In the genomic region with DNA sequence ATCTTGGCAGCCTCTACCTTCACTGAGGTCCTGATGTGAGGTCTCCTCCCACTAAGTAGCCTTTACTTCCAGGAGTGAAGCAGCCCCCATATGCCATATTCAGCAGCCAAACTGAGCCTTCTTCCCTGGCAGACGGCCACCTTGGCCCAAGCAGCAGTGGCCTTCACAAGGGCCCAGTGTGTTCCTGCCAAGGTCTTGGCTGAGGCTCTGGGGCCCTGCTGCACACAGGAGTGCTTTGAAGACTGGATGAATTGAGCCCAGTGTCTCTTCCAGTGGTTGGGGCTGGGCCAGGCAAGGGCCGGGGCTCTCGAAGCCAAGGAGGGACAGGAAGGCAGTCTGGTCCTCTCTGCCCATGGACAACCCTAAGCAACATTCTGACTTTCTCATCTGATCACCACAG, we compare ENCODE assay signal across 7 mouse cellular contexts. TPM values are rescaled to one million over a fixed set of nuclear protein-coding genes. Genes with fewer than 3 reads are reported as not detected.
DNase-seq lines count a peak whose midpoint lies in the region; ATAC-seq and TF ChIP-seq lines count a peak whose summit lies in the region.

No protein-coding gene starts in this region.

- no peak overlapping the region for H3K4me3 ChIP-seq in neural tube, embryonic 14.5 days (ENCODE audit: low read depth, low read length)
- H3K4me3 ChIP-seq in thymus, adult 2 months (ENCODE audit: control insufficient read depth, insufficient read depth, low read length), result no peak overlapping the region

- peak; percentile 38; the same call in 1 of the 2 replicates for ATAC-seq in neural tube, embryonic 14.5 days (ENCODE audit: low read depth)
- ATAC-seq in megakaryocyte progenitor cell, adult 5-6 weeks (replicated peaks; ENCODE audit: poor library complexity), result no peak

- peaks cover 32% of the 10 kb centered on the region for H3K4me1 ChIP-seq in neural tube, embryonic 14.5 days (ENCODE audit: control insufficient read depth, insufficient read depth, low read length)
- H3K4me1 ChIP-seq in thymus, adult 2 months (replicated peaks; ENCODE audit: control insufficient read depth, insufficient read depth, low read length), result no peaks in the 10 kb centered on the region

- H3K27ac ChIP-seq in neural tube, embryonic 14.5 days (ENCODE audit: low read depth, low read length), result peak overlapping the region; percentile 55
- no peak overlapping the region for H3K27ac ChIP-seq in thymus, adult 2 months (ENCODE audit: control insufficient read depth, insufficient read depth, low read length)

- no peak for TF ChIP-seq CTCF in thymus, adult 2 months (IDR thresholded peaks at IDR 0.05; ENCODE audit: borderline replicate concordance, control insufficient read depth, extremely low read depth, insufficient read depth, low read length, poor library complexity)

- no peak overlapping the region for H3K9ac ChIP-seq in neural tube, embryonic 14.5 days (replicated peaks; ENCODE audit: low read depth, low read length)

- H3K9me3 ChIP-seq in neural tube, embryonic 14.5 days (ENCODE audit: control insufficient read depth, low read length), result no peaks in the 10 kb centered on the region

- no peaks in the 10 kb centered on the region for H3K27me3 ChIP-seq in neural tube, embryonic 14.5 days (ENCODE audit: control insufficient read depth, insufficient read depth, low read length)
- H3K27me3 ChIP-seq in thymus, adult 2 months (ENCODE audit: control insufficient read depth, insufficient read depth, low read length), result no peaks in the 10 kb centered on the region

- no peak overlapping the region for H3K4me2 ChIP-seq in neural tube, embryonic 14.5 days (ENCODE audit: low read depth, low read length)

- H3K36me3 ChIP-seq in neural tube, embryonic 14.5 days (ENCODE audit: control insufficient read depth, insufficient read depth, low read length), result no peaks in the 10 kb centered on the region
- no peaks in the 10 kb centered on the region for H3K36me3 ChIP-seq in thymus, adult 2 months (ENCODE audit: control insufficient read depth, insufficient read depth, low read length)

- WGBS in neural tube, embryonic 14.5 days, result 60% methylated on average over 3 of the region's 3 CpGs
- WGBS in thymus, adult 2 months, result 91% methylated on average over 3 of the region's 3 CpGs

- TF ChIP-seq POLR2A in thymus, adult 2 months (IDR thresholded peaks at IDR 0.05; ENCODE audit: control insufficient read depth, extremely low read depth, insufficient read depth, low read length, poor library complexity), result no peak

- peak; percentile 88 for DNase-seq in adrenal gland, adult 8-10 months
- peak; percentile 89 for DNase-seq in cerebellum, adult 11-12 months
- DNase-seq in gastrocnemius, postnatal 10 days, result peak; percentile 73
- peak; percentile 61 for DNase-seq in layer of hippocampus, adult 9-10 months (ENCODE audit: low spot score)
- no peak for DNase-seq in thymus, adult 2 months

RNA-seq across cellular contexts. Expression of gene Ncor2, which starts 42.8 kb away (rescaled TPM):
- total RNA-seq in adrenal gland, adult 8-10 months (2022), result 100 to 1,000 TPM; 188 to 380 (median 257) TPM
- 100 to 1,000 TPM; 116 to 123 TPM for total RNA-seq in gastrocnemius, postnatal 10 days (2021)
- polyA plus RNA-seq in neural tube, embryonic 14.5 days (2014; fragmentation: Nextera tagmentation; extraction: Ambion mirVana), result 29.1 and 32.8 TPM in 2 replicates
- 75.8 and 98.4 TPM in 2 replicates for polyA plus RNA-seq in thymus, adult 2 months (2012; rRNA removed)
- total RNA-seq in megakaryocyte progenitor cell, adult 5-6 weeks (2015), result 50.1 and 57.3 TPM in 2 replicates
- 8.4 and 10.9 TPM in 2 replicates for total RNA-seq in megakaryocyte progenitor cell, adult 5-6 weeks (2017)
